Mouse (Mus musculus): Measurements from ENCODE around the gene Mocs2.

The Mocs2 gene

GRCm38 (mm10) chr13:114817751-114818360, at the start of gene Mocs2:
TSS of gene Mocs2 (plus strand) at chr13:114818236.
- peak; percentile 80 to 86 for DNase-seq (ENCODE audit: low spot score in 2 of 2)

- DNase-seq (ENCODE audit: low spot score in 2 of 2): no peak
Observed at GRCm38 (mm10) chr13:114791511-114791910, 26.5 kb upstream of the Mocs2 start.

GRCm38 (mm10) chr13:114793250-114794030, 24.6 kb upstream of the Mocs2 start:
- peak; percentile 28 to 65 for DNase-seq (ENCODE audit: low spot score in 2 of 2)

GRCm38 (mm10) chr13:114801857-114802256, 16.2 kb upstream of the Mocs2 start:
- no peak for DNase-seq (ENCODE audit: low spot score in 2 of 2)

- no peak for DNase-seq (ENCODE audit: low spot score in 2 of 2)
Observed at GRCm38 (mm10) chr13:114802971-114803370, 15.1 kb upstream of the Mocs2 start.

- DNase-seq (ENCODE audit: low spot score in 2 of 2): no peak
Observed at GRCm38 (mm10) chr13:114809624-114810210, 8.3 kb upstream of the Mocs2 start.

- DNase-seq (ENCODE audit: low spot score in 2 of 2): no peak
Observed at GRCm38 (mm10) chr13:114818513-114818912, 477 bp downstream of the Mocs2 start.

- no peak for DNase-seq (ENCODE audit: low spot score in 2 of 2)
Observed at GRCm38 (mm10) chr13:114822871-114823270, 4.8 kb downstream of the Mocs2 start.

- DNase-seq (ENCODE audit: low spot score in 2 of 2): no peak
Observed at GRCm38 (mm10) chr13:114825377-114825855, 7.4 kb downstream of the Mocs2 start.

GRCm38 (mm10) chr13:114831367-114831833, 13.4 kb downstream of the Mocs2 start:
- DNase-seq (ENCODE audit: low spot score in 2 of 2): no peak

GRCm38 (mm10) chr13:114832761-114833160, 14.7 kb downstream of the Mocs2 start:
- DNase-seq (ENCODE audit: low spot score in 2 of 2): no peak

GRCm38 (mm10) chr13:114833351-114833750, 15.3 kb downstream of the Mocs2 start:
- DNase-seq (ENCODE audit: low spot score in 2 of 2): no peak

- no peak for DNase-seq (ENCODE audit: low spot score in 2 of 2)
Observed at GRCm38 (mm10) chr13:114834580-114834979, 16.5 kb downstream of the Mocs2 start.

GRCm38 (mm10) chr13:114837061-114837460, 19.0 kb downstream of the Mocs2 start:
- DNase-seq (ENCODE audit: low spot score in 2 of 2): no peak

GRCm38 (mm10) chr13:114838535-114838990, 20.5 kb downstream of the Mocs2 start:
- DNase-seq (ENCODE audit: low spot score in 2 of 2): peak in 1 of 2 experiments; percentile 32

GRCm38 (mm10) chr13:114839098-114839497, 21.1 kb downstream of the Mocs2 start:
- no peak for DNase-seq (ENCODE audit: low spot score in 2 of 2)

GRCm38 (mm10) chr13:114840545-114840944, 22.5 kb downstream of the Mocs2 start:
- no peak for DNase-seq (ENCODE audit: low spot score in 2 of 2)

GRCm38 (mm10) chr13:114843318-114843717, 25.3 kb downstream of the Mocs2 start:
- DNase-seq (ENCODE audit: low spot score in 2 of 2): no peak

GRCm38 (mm10) chr13:114845804-114846203, 27.8 kb downstream of the Mocs2 start:
- DNase-seq (ENCODE audit: low spot score in 2 of 2): no peak

GRCm38 (mm10) chr13:114848945-114849344, 30.9 kb downstream of the Mocs2 start:
- no peak for DNase-seq (ENCODE audit: low spot score in 2 of 2)

- no peak for DNase-seq (ENCODE audit: low spot score in 2 of 2)
Observed at GRCm38 (mm10) chr13:114852264-114853111, 34.5 kb downstream of the Mocs2 start.

Data from frontal cortex, postnatal 25 days (tissue).